Mouse (Mus musculus): ENCODE results near the gene Gm28036. TPM values are rescaled to one million over a fixed set of nuclear protein-coding genes. Genes with fewer than 3 reads are reported as not detected.

The Gm28036 gene
- total RNA-seq, 2 experiments from 2014 or later = 20.0 to 20.9 TPM

Other genes with a start within 250 kb of the Gm28036 start
- 10 to 100 TPM; 58.4 to 70.1 TPM for gene Uqcc1, start 196.8 kb downstream of the Gm28036 start, total RNA-seq (2021)
- gene Gm15557, start 186.4 kb downstream of the Gm28036 start, total RNA-seq (2021) = not detected
- under 1 TPM; 0.43 to 0.69 TPM for gene Gdf5, start 181.7 kb downstream of the Gm28036 start, total RNA-seq (2021)
- 10 to 100 TPM; 18.0 to 19.3 TPM for gene Cep250, start 170.6 kb downstream of the Gm28036 start, total RNA-seq (2021)
- 1 to 10 TPM in 1 of 2 experiments, under 1 TPM in 1; 0.93 to 1.5 TPM for gene 6430550D23Rik, start 119.1 kb downstream of the Gm28036 start, total RNA-seq (2021)
- 100 to 1,000 TPM; 186 to 201 TPM for gene Ergic3, start 119.0 kb downstream of the Gm28036 start, total RNA-seq (2021)
- not detected for gene Fer1l4, start 74.1 kb downstream of the Gm28036 start, total RNA-seq (2021)
- gene Spag4, start 61.9 kb downstream of the Gm28036 start, total RNA-seq (2021) = 1 to 10 TPM; 3.7 TPM
- 10 to 100 TPM; 25.8 to 26.8 TPM for gene Cpne1, start 15.1 kb downstream of the Gm28036 start, total RNA-seq (2021)
- 10 to 100 TPM; 29.8 to 30.5 TPM for gene Rbm12, start 15.1 kb downstream of the Gm28036 start, total RNA-seq (2021)
- gene Romo1, start 16.9 kb upstream of the Gm28036 start, total RNA-seq (2021) = 100 to 1,000 TPM; 210 to 215 TPM
- 10 to 100 TPM; 42.0 to 44.1 TPM for gene Nfs1, start 17.1 kb upstream of the Gm28036 start, total RNA-seq (2021)
- gene Rbm39, start 53.1 kb upstream of the Gm28036 start, total RNA-seq (2021) = 100 to 1,000 TPM; 293 to 339 TPM
- gene Phf20, start 69.4 kb upstream of the Gm28036 start, total RNA-seq (2021) = 10 to 100 TPM; 76.5 to 77.4 TPM
- 1 to 10 TPM; 4.4 to 6.4 TPM for gene Cnbd2, start 185.2 kb upstream of the Gm28036 start, total RNA-seq (2021)
- gene Scand1, start 185.6 kb upstream of the Gm28036 start, total RNA-seq (2021) = 100 to 1,000 TPM; 106 to 113 TPM